Mouse (Mus musculus) T-helper 1 cell (primary cell): ENCODE data around the gene Rpl10-ps3.

Experiments
- in situ Hi-C: fragments of 300-600 bp; cut with MboI, MseI; formaldehyde crosslinking; loops from one replicate; pipeline ENCODE4 v1.15.1; 2025; ENCODE audit warnings: high pct_unique_total_duplicates

Rpl10-ps3 gene

GRCm38 (mm10) chr9:50311036-50311545 lies 33.7 kb downstream of the Rpl10-ps3 start:
- in situ Hi-C loops, result no loop called here

- in situ Hi-C loops, result no loop called here
Observed at GRCm38 (mm10) chr9:50305666-50306402, 38.9 kb downstream of the Rpl10-ps3 start.

- in situ Hi-C loops, result no loop called here
Observed at GRCm38 (mm10) chr9:50305046-50305445, 39.7 kb downstream of the Rpl10-ps3 start.

- in situ Hi-C loops, result no loop called here
Observed at GRCm38 (mm10) chr9:50304004-50304403, 40.8 kb downstream of the Rpl10-ps3 start.

- in situ Hi-C loops, result no loop called here
Observed at GRCm38 (mm10) chr9:50301722-50302121, 43.0 kb downstream of the Rpl10-ps3 start.

GRCm38 (mm10) chr9:50298389-50298788 lies 46.4 kb downstream of the Rpl10-ps3 start:
- in situ Hi-C loops, result no loop called here
